Mouse (Mus musculus) heart, embryonic 11.5 days (tissue): ENCODE measurements at regions not wholly inside any gene's neighbourhood (a gene's known extent, or its start where the extent isn't known, plus 50 kb on each side); places are given as distances from the start of the nearest gene placed in this dataset.

Experiments
- ATAC-seq: fragments of 200-750 bp; cut with Nextera tagmentation; replicated peaks from 2 replicates; pipeline ENCODE4 v1.8.0; 2017; ENCODE audit warnings: moderate library complexity; ENCODE audit not compliant: insufficient number of reproducible peaks, low FRiP score, low TSS enrichment
- H3K27ac ChIP-seq: fragments of 300-500 bp; sonication (generic); 2 replicates; pipeline ENCODE4 v1.5.1; 2014; ENCODE audit warnings: mild to moderate bottlenecking, low read depth, low read length
- H3K27me3 ChIP-seq: fragments of 300-500 bp; sonication (generic); 2 replicates; pipeline ENCODE4 v1.6.1; 2014; ENCODE audit warnings: mild to moderate bottlenecking, low read length, mixed read lengths; ENCODE audit not compliant: control insufficient read depth, insufficient read depth
- H3K36me3 ChIP-seq: fragments of 300-500 bp; sonication (generic); 2 replicates; pipeline ENCODE4 v1.6.1; 2014; ENCODE audit warnings: mild to moderate bottlenecking, low read length, moderate library complexity, mixed read lengths; ENCODE audit not compliant: control insufficient read depth, insufficient read depth
- H3K4me1 ChIP-seq: fragments of 300-500 bp; sonication (generic); 2 replicates; pipeline ENCODE4 v1.6.1; 2014; ENCODE audit warnings: low read length; ENCODE audit not compliant: control insufficient read depth, insufficient read depth
- H3K4me2 ChIP-seq: fragments of 300-500 bp; sonication (generic); 2 replicates; pipeline ENCODE4 v1.6.1; 2014; ENCODE audit warnings: mild to moderate bottlenecking, moderate library complexity
- H3K4me3 ChIP-seq: fragments of 300-500 bp; sonication (generic); 2 replicates; pipeline ENCODE4 v1.5.1; 2014; ENCODE audit warnings: low read depth, low read length
- H3K9ac ChIP-seq: fragments of 300-500 bp; sonication (generic); 2 replicates; pipeline ENCODE4 v1.6.1; 2014; ENCODE audit warnings: mild to moderate bottlenecking, low read depth, low read length, moderate library complexity
- H3K9me3 ChIP-seq: fragments of 300-500 bp; sonication (generic); replicated peaks from 2 replicates; pipeline ENCODE4 v1.6.1; 2016; ENCODE audit warnings: low read length; ENCODE audit not compliant: control insufficient read depth
- WGBS: fragments of 180-500 bp; shearing (Covaris S2); extraction: QIAGEN DNeasy Blood & Tissue Kit; methylation state at CpG from one replicate; pipeline ENCODE4 v1.1.7; 2014; ENCODE audit not compliant: insufficient replicate concordance; 5-methylcytosine and 5-hydroxymethylcytosine counted together

DNA sequence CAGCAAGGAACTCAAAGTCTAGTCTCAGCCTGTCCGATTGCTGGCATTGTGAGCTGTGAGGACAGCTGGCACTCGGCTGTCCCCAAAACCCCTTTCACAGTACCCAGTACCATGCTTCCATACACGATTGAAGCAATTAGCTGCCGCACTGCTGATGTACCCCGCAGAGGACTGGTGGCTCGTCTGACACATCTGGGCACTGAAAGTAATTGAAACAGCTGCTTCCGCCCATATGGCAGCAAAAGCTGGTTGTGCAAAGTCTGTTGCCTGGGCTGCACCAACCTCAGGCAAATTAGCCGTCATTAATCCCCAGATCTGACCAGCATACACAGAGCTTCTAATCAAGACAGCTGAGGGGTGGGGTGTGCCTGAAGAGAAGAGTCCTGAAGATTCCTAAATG lies 313.1 kb upstream of the Arrdc4 start:
- no peak for ATAC-seq
- H3K9ac ChIP-seq, result no peak overlapping the region
- no peaks in the 10 kb centered on the region for H3K36me3 ChIP-seq
- H3K4me3 ChIP-seq, result no peak overlapping the region
- no peak overlapping the region for H3K27ac ChIP-seq
- WGBS, result 71% methylated on average over 8 of the region's 8 CpGs
- no peaks in the 10 kb centered on the region for H3K27me3 ChIP-seq
- H3K4me2 ChIP-seq, result no peak overlapping the region; the same call in 1 of the 2 replicates
- H3K4me1 ChIP-seq, result no peaks in the 10 kb centered on the region
- H3K9me3 ChIP-seq, result no peaks in the 10 kb centered on the region

DNA sequence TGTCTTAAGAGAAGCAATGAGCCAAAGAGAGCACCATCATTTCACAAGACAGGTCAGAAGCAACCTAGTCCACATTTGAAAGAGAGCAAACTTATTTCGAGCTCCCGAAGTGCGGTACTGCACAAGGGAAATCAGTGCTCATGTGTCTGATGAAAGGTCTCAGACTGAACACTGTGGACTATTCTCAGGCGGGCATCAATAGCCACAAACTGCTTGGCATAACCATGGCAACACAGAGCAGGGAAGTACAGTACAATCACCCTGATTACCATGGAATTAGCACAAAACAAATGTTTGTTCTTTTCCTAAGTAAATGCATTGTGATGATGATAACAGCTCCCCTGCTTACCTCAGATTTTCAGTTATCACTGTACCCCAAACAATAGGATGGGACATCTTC lies 312.2 kb upstream of the Arrdc4 start:
- H3K27me3 ChIP-seq, result no peaks in the 10 kb centered on the region
- no peak overlapping the region for H3K4me3 ChIP-seq
- no peak for ATAC-seq
- no peaks in the 10 kb centered on the region for H3K9me3 ChIP-seq
- H3K27ac ChIP-seq, result no peak overlapping the region
- H3K4me1 ChIP-seq, result no peaks in the 10 kb centered on the region
- no peaks in the 10 kb centered on the region for H3K36me3 ChIP-seq
- no peak overlapping the region for H3K4me2 ChIP-seq
- 84% methylated on average over 4 of the region's 4 CpGs for WGBS
- no peak overlapping the region for H3K9ac ChIP-seq

GRCm38 (mm10) chr7:69016575-69016974 lies 267.5 kb upstream of the Arrdc4 start:
- WGBS, result 45% methylated on average over 8 of the region's 8 CpGs
- H3K4me1 ChIP-seq, result no peaks in the 10 kb centered on the region
- no peaks in the 10 kb centered on the region for H3K36me3 ChIP-seq
- H3K4me3 ChIP-seq, result no peak overlapping the region
- H3K4me2 ChIP-seq, result no peak overlapping the region
- no peak for ATAC-seq
- no peak overlapping the region for H3K9ac ChIP-seq
- H3K27me3 ChIP-seq, result no peaks in the 10 kb centered on the region
- no peaks in the 10 kb centered on the region for H3K9me3 ChIP-seq
- no peak overlapping the region for H3K27ac ChIP-seq

GRCm38 (mm10) chr7:69015047-69015446 lies 266.0 kb upstream of the Arrdc4 start:
- Histone ChIP-seq H3K4me3 (no peak overlapping the region), H3K27me3 (no peaks in the 10 kb centered on the region), H3K36me3 (no peaks in the 10 kb centered on the region), H3K4me1 (no peaks in the 10 kb centered on the region), H3K9me3 (no peaks in the 10 kb centered on the region), H3K9ac (no peak overlapping the region), H3K27ac (no peak overlapping the region), H3K4me2 (no peak overlapping the region)
- WGBS, result 83% methylated on average over 4 of the region's 4 CpGs
- ATAC-seq, result no peak

- no peak for ATAC-seq
- H3K4me1 ChIP-seq, result no peaks in the 10 kb centered on the region
- no peak overlapping the region for H3K9ac ChIP-seq
- no peak overlapping the region for H3K27ac ChIP-seq
- no peaks in the 10 kb centered on the region for H3K36me3 ChIP-seq
- no peaks in the 10 kb centered on the region for H3K27me3 ChIP-seq
- no peak overlapping the region for H3K4me3 ChIP-seq
- no peaks in the 10 kb centered on the region for H3K9me3 ChIP-seq
- H3K4me2 ChIP-seq, result no peak overlapping the region
- WGBS, result 64% methylated on average over 10 of the region's 10 CpGs
These were observed 258.2 kb upstream of the Arrdc4 start for GRCm38 (mm10) chr7:69007237-69007636.

- Histone ChIP-seq H3K27ac (no peak overlapping the region), H3K9ac (no peak overlapping the region), H3K27me3 (no peaks in the 10 kb centered on the region), H3K4me2 (no peak overlapping the region), H3K4me1 (no peaks in the 10 kb centered on the region), H3K4me3 (no peak overlapping the region), H3K36me3 (no peaks in the 10 kb centered on the region), H3K9me3 (no peaks in the 10 kb centered on the region)
- no peak for ATAC-seq
- 85% methylated on average over 4 of the region's 4 CpGs for WGBS
These were observed 239.0 kb upstream of the Arrdc4 start for GRCm38 (mm10) chr7:68988061-68988460.

DNA sequence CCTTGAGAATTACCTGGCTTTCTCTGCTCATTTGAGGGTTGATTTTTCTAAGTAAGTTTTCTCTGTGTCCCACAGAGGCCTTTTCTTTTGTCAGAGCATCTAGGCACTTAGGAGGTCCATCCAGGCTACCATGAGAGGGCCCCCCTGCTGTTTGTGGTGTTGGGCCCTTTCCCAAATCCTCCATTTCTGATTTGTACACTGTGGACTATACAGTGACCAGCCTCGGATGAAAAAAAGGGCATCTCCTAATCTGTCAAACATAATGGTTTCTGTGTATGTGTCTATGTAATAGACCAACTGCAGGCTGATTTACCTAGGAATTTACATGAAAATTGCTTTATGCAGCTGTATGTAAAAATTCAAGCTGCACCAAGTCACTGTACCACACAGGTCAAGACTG lies 234.9 kb upstream of the Arrdc4 start:
- no peak for ATAC-seq
- no peaks in the 10 kb centered on the region for H3K4me1 ChIP-seq
- H3K27me3 ChIP-seq, result no peaks in the 10 kb centered on the region
- H3K36me3 ChIP-seq, result no peaks in the 10 kb centered on the region
- no peak overlapping the region for H3K4me2 ChIP-seq
- WGBS, result 56% methylated on average over 1 of the region's 1 CpGs
- no peak overlapping the region for H3K4me3 ChIP-seq
- H3K27ac ChIP-seq, result no peak overlapping the region
- H3K9ac ChIP-seq, result no peak overlapping the region
- H3K9me3 ChIP-seq, result no peaks in the 10 kb centered on the region

DNA sequence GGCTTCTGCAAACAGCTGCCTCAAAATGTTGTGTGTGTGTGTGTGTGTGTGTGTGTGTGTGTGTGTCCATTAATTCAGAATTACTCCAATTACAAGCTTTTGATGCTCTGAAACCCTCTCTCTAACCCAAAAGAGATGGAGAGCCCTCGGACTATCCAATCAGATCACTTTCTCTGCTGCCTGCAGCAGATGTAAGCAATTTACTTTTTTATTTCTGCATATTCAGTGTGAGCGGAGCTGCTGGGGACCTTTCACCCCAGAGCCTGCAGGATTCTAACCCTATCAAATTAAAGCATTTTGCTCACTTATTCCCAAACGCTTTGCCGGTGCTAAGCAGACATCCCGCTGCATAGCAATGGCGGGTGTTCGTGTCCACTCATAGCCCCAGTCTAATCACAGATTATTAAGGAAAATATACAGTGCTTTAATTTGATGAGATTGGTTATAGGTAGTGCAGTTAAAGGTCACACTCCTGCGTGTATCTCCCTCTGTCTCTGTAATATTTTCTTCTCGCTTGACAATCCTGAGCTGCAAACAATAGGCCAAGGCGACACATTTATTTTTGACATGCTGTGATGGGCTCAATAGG lies 234.0 kb upstream of the Arrdc4 start:
- Histone ChIP-seq H3K36me3 (no peaks in the 10 kb centered on the region), H3K9me3 (no peaks in the 10 kb centered on the region), H3K4me3 (no peak overlapping the region), H3K4me2 (no peak overlapping the region), H3K27ac (no peak overlapping the region), H3K27me3 (no peaks in the 10 kb centered on the region), H3K9ac (no peak overlapping the region), H3K4me1 (no peaks in the 10 kb centered on the region)
- 73% methylated on average over 10 of the region's 10 CpGs for WGBS
- ATAC-seq, result no peak

- Histone ChIP-seq H3K27me3 (no peaks in the 10 kb centered on the region), H3K27ac (no peak overlapping the region), H3K9ac (no peak overlapping the region), H3K4me2 (no peak overlapping the region), H3K36me3 (no peaks in the 10 kb centered on the region), H3K4me3 (no peak overlapping the region), H3K9me3 (no peaks in the 10 kb centered on the region), H3K4me1 (no peaks in the 10 kb centered on the region)
- ATAC-seq, result no peak
- 47% methylated on average over 4 of the region's 4 CpGs for WGBS
These were observed 229.5 kb upstream of the Arrdc4 start for GRCm38 (mm10) chr7:68978576-68978975.
